Mouse (Mus musculus) ES-Bruce4 (cell line): Measurements from ENCODE around the gene Fgfr2.
A peak's percentile ranks its signal among the peaks of the same experiment; 100 is the strongest.

Source experiments
- CTCF ChIP-seq: IDR thresholded peaks from one replicate; pipeline ENCODE4 v1.8.1; 2011; ENCODE audit warnings: low read depth, low read length
- EP300 ChIP-seq: IDR thresholded peaks from 2 replicates; pipeline ENCODE4 v1.6.1; 2011; ENCODE audit warnings: low read depth, low read length; ENCODE audit not compliant: insufficient read depth
- POLR2A ChIP-seq: IDR thresholded peaks from one replicate; pipeline ENCODE4 v1.8.1; 2011; ENCODE audit warnings: low read length; ENCODE audit not compliant: insufficient read depth

DNA sequence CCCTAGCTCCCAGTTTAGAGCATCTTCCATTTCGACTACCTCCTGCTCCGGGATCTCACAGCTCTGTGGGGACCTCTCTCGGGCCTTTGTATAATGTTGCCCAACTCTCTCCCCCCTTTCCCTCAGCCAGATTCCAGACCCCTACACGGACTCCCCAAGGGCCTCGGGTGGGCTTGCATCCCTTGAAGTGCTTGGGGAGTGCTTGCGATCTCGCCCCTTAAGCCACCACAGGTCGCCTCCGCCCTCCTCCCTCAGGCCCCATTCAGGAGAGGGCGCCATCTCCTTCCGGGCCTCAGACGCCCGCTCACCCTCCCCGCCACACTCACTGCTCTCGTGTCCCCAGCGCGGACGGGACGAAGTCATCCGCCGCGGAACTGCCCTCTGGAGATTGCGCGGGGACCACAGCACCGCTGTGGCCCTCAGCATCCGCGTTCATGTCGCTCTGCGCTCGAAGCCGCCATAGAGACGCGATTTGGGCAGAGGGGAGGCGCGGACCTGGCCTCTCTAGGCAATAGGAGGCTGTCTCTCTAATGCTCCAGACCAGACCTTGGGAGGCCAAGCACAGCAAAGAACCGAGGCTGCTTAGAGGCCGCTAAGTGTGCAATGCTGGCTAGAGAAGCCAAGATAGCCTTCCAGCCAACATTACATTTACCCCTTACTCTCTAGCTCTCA, 270.8 kb downstream of the Fgfr2 start, which contains the start of gene Eef1akmt2:
- TF ChIP-seq CTCF = peak; percentile 29
- peak; percentile 69 for TF ChIP-seq POLR2A
- no peak for TF ChIP-seq EP300
